Mouse (Mus musculus) right cerebral cortex, adult 2 months (tissue): ENCODE data around the gene Naip2.
A peak's percentile ranks its signal among the peaks of the same experiment; 100 is the strongest.
"Not testable (repeated sequence)": the region's sequence is repeated elsewhere in the genome, so short reads cannot be mapped to it uniquely, and the experiment has no call there.

Experiments used
- DNase-seq, 2 experiments: peaks; one replicate each; pipeline ENCODE4 v3.0.0; 2021 to 2022; ENCODE audit warnings: low spot score in 2 of 2

The Naip2 gene

GRCm38 (mm10) chr13:100201659-100202333, at the start of gene Naip2:
TSS of gene Naip2 (minus strand) at chr13:100202092.
- not testable (repeated sequence) for DNase-seq

DNA sequence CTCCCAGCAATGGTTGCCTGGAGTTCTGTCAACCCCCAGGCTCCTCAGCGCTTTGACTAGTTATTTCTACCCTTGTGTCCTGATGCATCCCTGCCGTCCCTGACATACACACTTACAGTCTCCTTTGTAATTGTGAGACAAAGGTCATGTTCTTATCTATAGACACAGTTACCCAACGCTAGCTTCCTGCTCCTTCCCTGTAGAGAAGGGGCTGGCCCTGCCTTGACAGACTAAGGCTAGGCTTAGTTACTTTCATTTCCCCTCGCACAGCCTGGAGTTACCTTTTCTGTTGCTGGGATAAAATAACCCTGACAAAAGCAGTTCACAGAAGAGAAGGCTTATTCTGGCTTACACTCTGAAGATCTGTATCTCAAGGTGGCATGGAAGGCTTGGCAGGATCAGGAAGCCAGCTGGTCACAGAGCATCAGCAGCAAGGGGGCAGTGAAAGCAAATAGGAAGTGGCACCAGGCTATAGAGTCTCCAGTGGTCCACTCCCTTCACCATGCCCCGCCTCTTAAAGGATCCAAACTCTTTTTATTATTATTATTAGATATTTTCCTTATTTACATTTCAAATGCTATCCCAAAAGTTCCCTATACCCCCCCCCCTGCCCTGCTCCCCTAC, 45.1 kb upstream of the Naip2 start:
- not testable (repeated sequence) for DNase-seq

DNA sequence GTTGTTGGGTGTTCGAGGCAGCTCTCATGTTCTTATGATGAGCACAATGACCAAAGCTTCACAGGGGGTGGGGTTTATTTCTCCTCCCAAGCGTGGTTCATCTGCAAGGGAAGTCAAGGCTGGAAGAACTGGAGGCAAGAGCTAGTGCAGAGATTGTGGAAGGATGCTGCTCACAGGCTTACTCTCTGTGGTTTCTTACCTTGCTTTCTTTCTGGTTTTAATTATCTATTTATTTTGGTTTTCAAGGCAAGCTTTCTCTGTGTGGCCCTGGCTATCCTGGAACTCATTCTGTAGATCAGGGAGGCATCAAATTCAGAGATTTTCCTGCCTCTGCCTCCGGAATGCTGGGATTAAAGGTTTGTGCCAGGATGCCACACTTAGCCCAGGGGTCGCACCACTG, 44.3 kb upstream of the Naip2 start, which contains the start of gene Naip5:
TSS of gene Naip5 (minus strand) at position 101 of the 400 bp plus-strand sequence.
- not testable (repeated sequence) for DNase-seq

DNA sequence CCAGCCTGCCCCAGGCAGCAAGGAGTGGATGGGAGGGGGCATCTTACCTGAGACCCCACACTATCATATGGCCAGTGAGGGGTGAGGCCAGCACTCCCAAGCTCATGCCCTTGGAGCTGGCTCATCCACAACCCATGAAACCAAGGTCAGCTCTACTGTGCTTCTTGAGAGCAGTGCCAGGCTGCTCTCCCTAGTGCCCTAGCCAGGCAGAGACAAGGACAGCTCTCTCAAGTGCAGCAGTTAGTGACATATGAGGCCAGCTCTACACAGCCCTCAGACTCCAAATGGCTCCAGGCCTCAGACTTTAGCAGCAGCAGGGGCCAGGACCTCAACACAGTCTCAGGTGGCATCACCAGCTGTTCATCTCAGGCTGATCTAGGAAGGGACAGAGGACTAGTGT, 41.8 kb upstream of the Naip2 start:
- no peak for DNase-seq

DNA sequence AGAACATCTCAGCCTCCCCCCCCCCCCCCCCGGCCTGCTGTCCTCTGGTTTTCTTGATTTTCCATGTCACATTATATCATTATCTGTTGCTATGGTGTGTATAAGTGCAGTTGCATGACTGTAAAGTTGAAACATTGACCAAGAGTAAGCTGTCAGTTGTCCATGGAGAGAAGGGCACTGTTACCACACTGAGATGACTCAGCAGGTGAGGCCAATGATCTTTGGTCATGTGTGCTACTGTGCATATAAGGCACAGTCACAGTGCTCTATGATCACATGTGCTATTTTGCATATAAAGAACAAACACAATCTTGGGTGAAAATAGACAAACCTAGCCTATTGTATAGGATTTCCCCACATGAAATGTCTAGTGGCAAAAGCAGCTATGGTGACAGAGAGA, 11.8 kb upstream of the Naip2 start:
- DNase-seq, result not testable (repeated sequence)

DNA sequence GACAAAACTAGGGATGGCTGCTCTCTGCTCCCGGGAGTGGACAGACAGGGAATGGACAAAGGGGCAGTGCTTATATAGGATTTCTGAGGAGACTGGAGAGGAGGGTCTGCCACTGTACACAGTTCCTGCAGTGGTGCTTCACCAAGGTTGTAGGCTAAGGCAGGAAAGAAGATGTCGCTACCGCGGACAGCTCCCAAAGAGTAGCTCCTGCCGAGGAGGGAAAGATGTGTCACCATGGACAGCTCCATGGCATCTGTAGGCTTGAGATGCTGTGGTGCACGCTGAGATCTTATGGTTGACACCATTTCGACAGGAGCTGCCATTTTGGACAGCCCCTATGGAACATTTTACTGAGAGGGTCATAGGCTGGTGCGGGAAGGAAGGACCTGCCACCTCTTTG, 8.6 kb upstream of the Naip2 start:
- no peak for DNase-seq

- no peak for DNase-seq
Measured at GRCm38 (mm10) chr13:100203319-100203718, 1.4 kb upstream of the Naip2 start.

DNA sequence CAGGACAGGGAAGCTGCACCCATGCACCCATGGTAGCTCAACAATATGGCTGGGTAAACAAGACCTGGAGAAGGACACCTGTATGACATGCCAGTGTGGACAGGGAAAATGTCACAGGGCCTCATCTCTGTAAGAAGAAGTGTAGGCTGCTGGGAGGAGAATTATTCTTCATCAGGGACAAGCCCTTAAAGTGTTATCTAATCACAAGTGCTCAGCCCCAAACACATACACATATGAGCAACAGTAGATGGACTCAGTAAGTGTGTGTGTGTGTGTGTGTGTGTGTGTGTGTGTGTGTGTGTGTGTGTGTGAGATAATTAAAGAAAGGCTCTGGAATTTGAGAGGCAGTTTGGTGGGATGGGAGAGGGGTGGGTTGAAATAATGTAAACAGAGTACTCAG, 1.1 kb downstream of the Naip2 start:
- DNase-seq, result no peak

DNA sequence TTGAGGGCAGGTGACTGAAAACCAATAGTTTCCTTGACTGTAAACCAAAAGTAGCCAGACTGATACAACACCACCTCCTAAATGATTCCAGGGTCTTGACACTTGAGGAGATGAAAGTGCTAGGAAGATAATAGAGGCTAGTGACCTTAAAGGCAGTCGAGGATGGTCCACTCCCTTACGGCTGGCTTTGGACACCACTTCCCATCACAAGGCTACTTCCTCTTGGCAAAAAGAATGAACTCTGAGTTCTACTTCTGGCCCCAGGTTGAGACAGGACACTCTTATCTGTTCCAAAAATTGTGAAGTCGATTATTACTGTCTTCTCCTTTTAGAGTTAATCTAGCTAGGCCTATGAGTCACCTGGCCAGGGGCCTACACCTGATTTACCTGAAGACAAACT, 6.5 kb downstream of the Naip2 start:
- no peak for DNase-seq

- DNase-seq, result not testable (repeated sequence)
Measured at GRCm38 (mm10) chr13:100183111-100183510, 18.8 kb downstream of the Naip2 start.

GRCm38 (mm10) chr13:100174360-100174759, 27.5 kb downstream of the Naip2 start:
- DNase-seq, result not testable (repeated sequence)

- not testable (repeated sequence) for DNase-seq
Measured at GRCm38 (mm10) chr13:100166378-100166777, 35.5 kb downstream of the Naip2 start.

GRCm38 (mm10) chr13:100162467-100162866, 39.4 kb downstream of the Naip2 start:
- DNase-seq, result not testable (repeated sequence)

DNA sequence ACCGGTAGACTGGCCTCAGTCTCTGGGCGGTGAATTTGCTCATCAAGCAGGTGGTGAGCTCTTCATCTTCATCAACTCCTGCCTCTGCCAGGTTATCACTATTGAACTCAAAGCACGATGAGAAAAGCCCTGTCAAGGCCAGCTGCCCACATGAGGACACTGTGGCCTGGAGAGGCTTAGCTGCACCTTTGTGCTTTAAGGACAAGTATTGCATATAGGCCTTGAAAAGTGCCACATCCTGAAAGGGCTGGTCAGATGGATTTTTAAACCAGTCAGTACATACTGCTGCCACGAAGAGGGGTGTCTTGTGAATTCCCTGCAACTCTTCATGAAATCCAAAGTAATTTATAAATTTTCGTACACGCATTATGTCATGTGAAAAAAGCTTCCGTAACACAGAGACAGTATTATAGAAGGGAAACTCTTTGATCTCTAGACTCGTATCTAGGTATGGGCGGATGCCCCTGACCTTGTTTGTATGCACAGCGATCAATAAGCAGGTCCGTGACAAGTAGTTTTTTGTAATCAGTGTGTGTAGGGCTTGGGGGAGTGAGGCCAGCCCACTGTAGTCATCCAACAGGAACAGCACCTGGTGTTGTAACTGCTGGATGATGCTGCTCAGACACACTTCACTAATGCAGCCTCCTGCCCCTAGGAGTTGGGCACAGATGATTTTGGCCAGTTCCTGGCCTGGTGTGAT, 40.6 kb downstream of the Naip2 start:
- not testable (repeated sequence) for DNase-seq

- DNase-seq, result no peak
Measured at GRCm38 (mm10) chr13:100156624-100157023, 45.3 kb downstream of the Naip2 start.

DNA sequence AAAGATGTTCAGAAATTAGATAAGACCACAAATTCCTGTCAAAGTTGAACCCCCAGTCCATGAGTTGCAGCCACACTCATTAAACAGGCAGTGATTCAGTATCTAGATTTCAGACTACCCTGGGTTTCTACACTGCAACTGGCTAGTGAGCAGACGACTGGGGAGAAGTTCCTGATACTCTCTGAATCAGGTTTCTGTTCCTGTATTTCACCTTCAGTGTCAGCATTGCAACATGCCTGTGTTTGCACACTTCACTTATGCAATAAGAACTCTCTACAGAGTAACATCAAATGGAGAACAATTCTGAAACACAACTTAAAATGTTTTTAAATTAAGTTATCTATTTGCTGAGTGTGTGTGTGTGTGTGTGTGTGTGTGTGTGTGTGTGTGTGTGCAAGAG, 49.2 kb downstream of the Naip2 start:
- DNase-seq, result no peak

GRCm38 (mm10) chr13:100141646-100142314, 60.1 kb downstream of the Naip2 start:
- no peak for DNase-seq

DNA sequence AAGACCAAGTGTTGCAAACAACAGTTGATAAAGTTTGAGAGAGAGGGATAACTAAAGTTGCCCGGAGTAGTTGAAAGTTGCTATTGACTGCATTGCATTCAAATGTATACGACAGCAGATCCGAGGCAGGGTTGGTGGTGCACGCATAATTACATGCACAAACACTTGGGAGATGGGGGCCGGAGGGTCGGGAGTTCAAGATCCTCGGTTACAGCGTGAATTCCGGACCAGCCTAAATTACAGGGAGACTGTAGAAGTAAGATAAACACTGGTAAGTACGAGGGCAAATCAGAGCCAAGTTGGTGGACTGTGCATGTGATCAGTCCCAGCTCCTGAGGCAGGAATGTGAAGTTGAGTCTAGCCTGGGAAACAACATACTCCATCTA, 76.6 kb downstream of the Naip2 start:
- DNase-seq, result no peak

DNA sequence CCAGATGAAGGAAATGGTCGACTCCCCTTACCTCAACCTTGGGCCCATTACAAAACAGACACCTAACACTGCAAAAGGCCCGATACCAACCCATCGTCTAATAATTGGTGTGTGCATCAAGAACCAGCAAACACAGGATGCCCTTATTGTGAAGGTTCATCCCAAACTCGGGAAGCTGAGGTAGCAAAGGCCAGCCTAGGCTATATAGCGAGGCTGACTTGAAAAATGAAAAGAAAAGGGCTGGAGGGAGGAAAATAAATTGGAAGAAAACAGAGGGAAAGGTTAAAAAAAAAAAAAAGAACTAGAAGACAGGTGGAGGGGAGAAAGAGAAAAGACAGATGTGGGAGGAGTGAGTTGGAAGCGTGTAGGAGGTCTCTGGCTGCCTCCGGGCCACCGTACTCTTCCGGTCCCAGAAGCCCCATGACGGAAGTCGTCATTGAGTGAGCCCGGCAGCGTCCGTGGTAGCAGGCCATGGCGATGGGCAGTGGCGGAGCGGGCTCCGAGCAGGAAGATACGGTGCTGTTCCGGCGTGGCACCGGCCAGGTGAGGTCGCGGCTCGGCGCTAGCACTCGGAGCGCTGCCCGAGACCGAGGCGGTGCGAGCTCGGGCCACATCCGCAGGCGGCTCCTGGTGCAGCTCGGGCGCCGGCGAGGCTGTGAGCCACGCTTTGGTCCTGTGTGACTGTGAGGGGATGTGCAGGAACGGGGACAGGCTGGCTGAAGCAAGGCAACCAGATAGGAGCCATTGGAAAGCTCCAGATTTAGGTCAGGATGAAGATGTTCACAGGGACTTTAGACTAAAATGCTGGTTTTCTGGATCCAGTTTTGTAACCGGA, 77.3 kb downstream of the Naip2 start, which contains the start of gene Smn1:
TSS of gene Smn1 (plus strand) at position 430 of the 835 bp plus-strand sequence.
- DNase-seq, result peak; percentile 96 to 98

- no peak for DNase-seq
Measured at GRCm38 (mm10) chr13:100123970-100124369, 77.9 kb downstream of the Naip2 start.
